Mouse (Mus musculus) retina, postnatal 1 day (tissue): ENCODE results near the gene Cox10.
"Not testable (repeated sequence)": the region's sequence is repeated elsewhere in the genome, so short reads cannot be mapped to it uniquely, and the experiment has no call there.

Experiments
- DNase-seq: peaks from one replicate; pipeline ENCODE4 v3.0.0-alpha.2; 2012

Cox10 gene

GRCm38 (mm10) chr11:64078956-64079726 is at the start of gene Cox10:
Cox10 (minus strand) TSS chr11:64079468.
- peak; percentile 93 for DNase-seq

- peak; percentile 19 for DNase-seq
These were observed 48.7 kb upstream of the Cox10 start for GRCm38 (mm10) chr11:64128016-64128415.

GRCm38 (mm10) chr11:64125471-64125870 is 46.2 kb upstream of the Cox10 start:
- DNase-seq, result no peak

GRCm38 (mm10) chr11:64123174-64123573 is 43.9 kb upstream of the Cox10 start:
- DNase-seq, result not testable (repeated sequence)

GRCm38 (mm10) chr11:64116711-64117110 is 37.4 kb upstream of the Cox10 start:
- no peak for DNase-seq

GRCm38 (mm10) chr11:64115822-64116221 is 36.6 kb upstream of the Cox10 start:
- no peak for DNase-seq

- no peak for DNase-seq
These were observed 35.8 kb upstream of the Cox10 start for GRCm38 (mm10) chr11:64115101-64115500.

- DNase-seq, result no peak
These were observed 20.8 kb upstream of the Cox10 start for GRCm38 (mm10) chr11:64100060-64100459.

- no peak for DNase-seq
These were observed 13.8 kb upstream of the Cox10 start for GRCm38 (mm10) chr11:64093058-64093457.

- DNase-seq, result no peak
These were observed 11.9 kb upstream of the Cox10 start for GRCm38 (mm10) chr11:64091150-64091549.

GRCm38 (mm10) chr11:64089682-64090081 is 10.4 kb upstream of the Cox10 start:
- no peak for DNase-seq

- DNase-seq, result no peak
These were observed 6.6 kb upstream of the Cox10 start for GRCm38 (mm10) chr11:64085888-64086287.

GRCm38 (mm10) chr11:64079727-64080081 is 436 bp upstream of the Cox10 start:
- no peak for DNase-seq

- no peak for DNase-seq
These were observed 3.1 kb downstream of the Cox10 start for GRCm38 (mm10) chr11:64076212-64076611.

- DNase-seq, result no peak
These were observed 5.9 kb downstream of the Cox10 start for GRCm38 (mm10) chr11:64073379-64073778.

GRCm38 (mm10) chr11:64071536-64071935 is 7.7 kb downstream of the Cox10 start:
- no peak for DNase-seq

GRCm38 (mm10) chr11:64066001-64066400 is 13.3 kb downstream of the Cox10 start:
- DNase-seq, result no peak

GRCm38 (mm10) chr11:64063130-64063529 is 16.1 kb downstream of the Cox10 start:
- no peak for DNase-seq

GRCm38 (mm10) chr11:64062226-64062625 is 17.0 kb downstream of the Cox10 start:
- DNase-seq, result no peak

- DNase-seq, result no peak
These were observed 20.0 kb downstream of the Cox10 start for GRCm38 (mm10) chr11:64059305-64059704.

GRCm38 (mm10) chr11:64058474-64058873 is 20.8 kb downstream of the Cox10 start:
- DNase-seq, result no peak

- DNase-seq, result no peak
These were observed 25.9 kb downstream of the Cox10 start for GRCm38 (mm10) chr11:64053371-64053770.

- DNase-seq, result peak; percentile 43
These were observed 27.9 kb downstream of the Cox10 start for GRCm38 (mm10) chr11:64051195-64051968.

- DNase-seq, result no peak
These were observed 31.8 kb downstream of the Cox10 start for GRCm38 (mm10) chr11:64047432-64047831.
